Mouse (Mus musculus): ENCODE data around the gene Ms4a1. TPM values are rescaled to one million over a fixed set of nuclear protein-coding genes. Genes with fewer than 3 reads are reported as not detected.
"Not testable (repeated sequence)": the region's sequence is repeated elsewhere in the genome, so short reads cannot be mapped to it uniquely, and the experiment has no call there.

Gene Ms4a1
- polyA plus RNA-seq, 1 experiment from 2014 or later = 3.3 TPM

DNA sequence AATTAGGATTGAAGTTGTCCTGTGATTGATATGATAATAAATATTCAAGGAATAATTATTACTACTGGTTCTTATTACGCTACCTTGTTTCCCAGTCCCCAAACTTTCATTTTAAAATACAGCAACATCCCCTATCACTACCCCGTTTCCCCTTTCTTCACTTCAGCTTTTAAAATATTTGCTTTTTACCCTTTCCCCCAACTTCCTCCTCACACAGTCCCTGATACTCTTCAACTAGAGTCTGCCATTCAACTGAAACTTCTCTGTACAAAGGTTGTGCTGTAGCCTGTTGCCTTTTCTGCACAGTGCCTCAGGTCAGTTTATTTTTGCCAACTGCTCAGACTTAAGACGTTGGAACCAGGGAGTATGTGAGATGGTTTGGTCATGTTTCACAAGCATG lies 2.5 kb downstream of the Ms4a1 start:
- DNase-seq = no peak
- Histone ChIP-seq H3K27me3 (ENCODE audit: insufficient read depth, low read length) (no peaks in the 10 kb centered on the region), H3K9me3 (ENCODE audit: low read length) (no peaks in the 10 kb centered on the region)

GRCm38 (mm10) chr19:11262932-11263331 lies 3.1 kb downstream of the Ms4a1 start:
- not testable (repeated sequence) for H3K4me2 ChIP-seq (ENCODE audit: low read depth, low read length); ATAC-seq; H3K4me3 ChIP-seq (ENCODE audit: low read depth, low read length); H3K9me3 ChIP-seq (ENCODE audit: low read length); H3K27me3 ChIP-seq (ENCODE audit: insufficient read depth, low read length); H3K27ac ChIP-seq (ENCODE audit: low read depth); H3K4me1 ChIP-seq (ENCODE audit: insufficient read depth); DNase-seq; H3K36me3 ChIP-seq (replicated peaks; ENCODE audit: insufficient read depth, low read length); H3K9ac ChIP-seq (replicated peaks)
- 37% methylated on average over 4 of the region's 4 CpGs for WGBS (ENCODE audit: insufficient replicate concordance)

More for the DNA sequence above, 2.5 kb downstream of the Ms4a1 start:
- no peaks in the 10 kb centered on the region for H3K36me3 ChIP-seq (replicated peaks; ENCODE audit: insufficient read depth, low read length)
- no peak for TF ChIP-seq CTCF (IDR thresholded peaks at IDR 0.05; ENCODE audit: low read depth)
- no peak for TF ChIP-seq EP300 (IDR thresholded peaks at IDR 0.05; ENCODE audit: low read depth)
- WGBS (ENCODE audit: insufficient replicate concordance) = 31% methylated on average over 3 of the region's 3 CpGs
- H3K4me3 ChIP-seq (ENCODE audit: low read depth, low read length) = no peak overlapping the region
- ATAC-seq = no peak
- H3K27ac ChIP-seq (ENCODE audit: low read depth) = no peak overlapping the region
- no peak overlapping the region for H3K9ac ChIP-seq (replicated peaks)
- no peaks in the 10 kb centered on the region for H3K4me1 ChIP-seq (ENCODE audit: insufficient read depth)
- peak overlapping the region; percentile 40 for H3K4me2 ChIP-seq (ENCODE audit: low read depth, low read length)

GRCm38 (mm10) chr19:11261522-11261921 lies 4.5 kb downstream of the Ms4a1 start:
- Histone ChIP-seq H3K27ac (ENCODE audit: low read depth) (no peak overlapping the region), H3K4me1 (ENCODE audit: insufficient read depth) (no peaks in the 10 kb centered on the region), H3K9me3 (ENCODE audit: low read length) (no peaks in the 10 kb centered on the region), H3K4me2 (ENCODE audit: low read depth, low read length) (no peak overlapping the region), H3K9ac (replicated peaks) (no peak overlapping the region), H3K36me3 (replicated peaks; ENCODE audit: insufficient read depth, low read length) (no peaks in the 10 kb centered on the region), H3K4me3 (ENCODE audit: low read depth, low read length) (no peak overlapping the region), H3K27me3 (ENCODE audit: insufficient read depth, low read length) (no peaks in the 10 kb centered on the region)
- no peak for DNase-seq
- no peak for TF ChIP-seq CTCF (IDR thresholded peaks at IDR 0.05; ENCODE audit: low read depth)
- no peak for TF ChIP-seq EP300 (IDR thresholded peaks at IDR 0.05; ENCODE audit: low read depth)
- 40% methylated on average over 2 of the region's 2 CpGs for WGBS (ENCODE audit: insufficient replicate concordance)
- ATAC-seq = no peak

GRCm38 (mm10) chr19:11244230-11244629 lies 21.8 kb downstream of the Ms4a1 start:
- Histone ChIP-seq H3K27me3 (ENCODE audit: insufficient read depth, low read length) (no peaks in the 10 kb centered on the region), H3K4me1 (ENCODE audit: insufficient read depth) (0 out of 2 replicates have a peak, but pooled peaks cover 4% of the 10 kb centered on the region), H3K9ac (replicated peaks) (no peak overlapping the region), H3K36me3 (replicated peaks; ENCODE audit: insufficient read depth, low read length) (no peaks in the 10 kb centered on the region), H3K9me3 (ENCODE audit: low read length) (no peaks in the 10 kb centered on the region), H3K4me3 (ENCODE audit: low read depth, low read length) (no peak overlapping the region), H3K4me2 (ENCODE audit: low read depth, low read length) (no peak overlapping the region), H3K27ac (ENCODE audit: low read depth) (no peak overlapping the region)
- no peak for DNase-seq
- TF ChIP-seq CTCF (IDR thresholded peaks at IDR 0.05; ENCODE audit: low read depth) (no peak), EP300 (IDR thresholded peaks at IDR 0.05; ENCODE audit: low read depth) (peak; percentile 65)
- peak; percentile 33; the same call in 1 of the 2 replicates for ATAC-seq

DNA sequence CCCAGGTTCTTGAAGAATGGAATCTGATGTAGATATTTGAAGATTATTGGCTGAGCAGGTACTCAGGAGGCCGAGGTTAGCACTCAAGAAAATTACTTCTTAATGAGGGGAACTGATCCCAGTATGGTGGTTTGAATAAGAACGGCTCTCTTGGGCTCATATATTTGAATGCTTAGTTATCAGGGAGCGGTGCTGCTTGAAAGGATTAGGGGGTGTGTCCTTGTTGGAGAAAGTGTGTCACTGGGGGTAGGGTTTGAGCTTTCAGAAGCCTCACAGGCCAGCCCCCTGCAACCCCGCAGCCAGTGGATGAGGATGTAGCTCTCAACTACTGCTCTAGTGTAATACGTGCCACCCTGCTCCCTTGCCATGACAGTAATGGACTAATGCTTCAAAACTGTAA lies 23.5 kb downstream of the Ms4a1 start:
- Histone ChIP-seq H3K9ac (replicated peaks) (no peak overlapping the region), H3K4me3 (ENCODE audit: low read depth, low read length) (no peak overlapping the region), H3K4me2 (ENCODE audit: low read depth, low read length) (no peak overlapping the region), H3K9me3 (ENCODE audit: low read length) (no peaks in the 10 kb centered on the region), H3K27me3 (ENCODE audit: insufficient read depth, low read length) (no peaks in the 10 kb centered on the region), H3K4me1 (ENCODE audit: insufficient read depth) (0 out of 2 replicates have a peak, but pooled peaks cover 4% of the 10 kb centered on the region), H3K27ac (ENCODE audit: low read depth) (no peak overlapping the region), H3K36me3 (replicated peaks; ENCODE audit: insufficient read depth, low read length) (no peaks in the 10 kb centered on the region)
- ATAC-seq (no peak), DNase-seq (no peak)
- 59% methylated on average over 5 of the region's 5 CpGs for WGBS (ENCODE audit: insufficient replicate concordance)
- TF ChIP-seq EP300 (IDR thresholded peaks at IDR 0.05; ENCODE audit: low read depth) = no peak
- no peak for TF ChIP-seq CTCF (IDR thresholded peaks at IDR 0.05; ENCODE audit: low read depth)

DNA sequence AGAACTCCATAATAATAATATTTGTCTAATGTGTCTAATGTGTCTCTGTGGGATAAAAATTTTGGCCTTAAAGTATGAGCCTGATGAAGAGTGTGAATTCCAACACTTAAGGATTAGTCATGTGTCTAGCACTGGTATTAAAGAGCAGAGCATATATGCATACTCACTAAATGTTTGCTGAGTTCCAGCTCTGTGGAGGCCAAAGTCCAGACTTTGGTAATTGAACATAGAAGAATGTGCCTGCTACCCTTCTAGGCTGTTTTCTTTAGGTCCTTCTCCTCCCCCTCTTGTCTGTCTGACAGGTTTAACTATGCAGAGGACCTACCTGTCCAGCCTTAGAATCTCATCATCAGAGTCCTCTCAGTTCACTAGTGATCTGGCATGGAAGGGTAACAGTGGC lies 30.2 kb downstream of the Ms4a1 start:
- DNase-seq (no peak), ATAC-seq (no peak)
- Histone ChIP-seq H3K27ac (ENCODE audit: low read depth) (no peak overlapping the region), H3K36me3 (replicated peaks; ENCODE audit: insufficient read depth, low read length) (no peaks in the 10 kb centered on the region), H3K4me2 (ENCODE audit: low read depth, low read length) (no peak overlapping the region), H3K4me1 (ENCODE audit: insufficient read depth) (peaks cover 14% of the 10 kb centered on the region), H3K9ac (replicated peaks) (no peak overlapping the region), H3K9me3 (ENCODE audit: low read length) (no peaks in the 10 kb centered on the region), H3K27me3 (ENCODE audit: insufficient read depth, low read length) (no peaks in the 10 kb centered on the region), H3K4me3 (ENCODE audit: low read depth, low read length) (no peak overlapping the region)
- TF ChIP-seq CTCF (IDR thresholded peaks at IDR 0.05; ENCODE audit: low read depth) (no peak), EP300 (IDR thresholded peaks at IDR 0.05; ENCODE audit: low read depth) (no peak)
